Mouse (Mus musculus) right cerebral cortex, postnatal 14 days (tissue): Measurements from ENCODE around the gene Opcml.

Source experiments
- DNase-seq: peaks from one replicate; pipeline ENCODE4 v3.0.0; 2022

The Opcml gene

GRCm38 (mm10) chr9:28177052-28177451 is 386.5 kb downstream of the Opcml start:
- DNase-seq: no peak

- DNase-seq: no peak
Observed at GRCm38 (mm10) chr9:28178123-28178887, 387.7 kb downstream of the Opcml start.

GRCm38 (mm10) chr9:28181916-28182315 is 391.3 kb downstream of the Opcml start:
- DNase-seq: no peak

- no peak for DNase-seq
Observed at GRCm38 (mm10) chr9:28190226-28190625, 399.7 kb downstream of the Opcml start.

- no peak for DNase-seq
Observed at GRCm38 (mm10) chr9:28190751-28191150, 400.2 kb downstream of the Opcml start.

- DNase-seq: no peak
Observed at GRCm38 (mm10) chr9:28196550-28196949, 406.0 kb downstream of the Opcml start.

GRCm38 (mm10) chr9:28197061-28197460 is 406.5 kb downstream of the Opcml start:
- DNase-seq: no peak

GRCm38 (mm10) chr9:28197631-28198030 is 407.1 kb downstream of the Opcml start:
- DNase-seq: peak; percentile 61

GRCm38 (mm10) chr9:28198106-28198694 is 407.6 kb downstream of the Opcml start:
- DNase-seq: no peak

- no peak for DNase-seq
Observed at GRCm38 (mm10) chr9:28207441-28207840, 416.9 kb downstream of the Opcml start.

GRCm38 (mm10) chr9:28208696-28209095 is 418.1 kb downstream of the Opcml start:
- DNase-seq: no peak

GRCm38 (mm10) chr9:28211877-28212276 is 421.3 kb downstream of the Opcml start:
- DNase-seq: no peak

- no peak for DNase-seq
Observed at GRCm38 (mm10) chr9:28213893-28214292, 423.3 kb downstream of the Opcml start.

GRCm38 (mm10) chr9:28218026-28218646 is 427.6 kb downstream of the Opcml start:
- DNase-seq: peak; percentile 26

- no peak for DNase-seq
Observed at GRCm38 (mm10) chr9:28222726-28223125, 432.2 kb downstream of the Opcml start.

GRCm38 (mm10) chr9:28225824-28226569 is 435.4 kb downstream of the Opcml start:
- DNase-seq: no peak

GRCm38 (mm10) chr9:28226570-28226951 is 436.0 kb downstream of the Opcml start:
- DNase-seq: no peak

- no peak for DNase-seq
Observed at GRCm38 (mm10) chr9:28238450-28238849, 447.9 kb downstream of the Opcml start.

GRCm38 (mm10) chr9:28247742-28248503 is 457.3 kb downstream of the Opcml start:
- DNase-seq: no peak

GRCm38 (mm10) chr9:28251341-28251740 is 460.8 kb downstream of the Opcml start:
- DNase-seq: no peak

- no peak for DNase-seq
Observed at GRCm38 (mm10) chr9:28255128-28255904, 464.7 kb downstream of the Opcml start.

GRCm38 (mm10) chr9:28255905-28256268 is 465.3 kb downstream of the Opcml start:
- no peak for DNase-seq
